Mouse (Mus musculus) neural tube, embryonic 11.5 days (tissue): ENCODE results near the gene Opcml. TPM values are rescaled to one million over a fixed set of nuclear protein-coding genes. Genes with fewer than 3 reads are reported as not detected.

Source experiments
- ATAC-seq: fragments of 200-750 bp; cut with Nextera tagmentation; 2 replicates; pipeline ENCODE4 v1.8.0; 2017; ENCODE audit warnings: moderate number of reproducible peaks, mild to moderate bottlenecking, moderate TSS enrichment, moderate library complexity; ENCODE audit not compliant: insufficient read depth, low FRiP score, low TSS enrichment
- DNase-seq: peaks from one replicate; pipeline ENCODE4 v3.0.0-alpha.2; 2015; ENCODE audit warnings: low spot score
- H3K27ac ChIP-seq: fragments of 300-500 bp; sonication (generic); 2 replicates; pipeline ENCODE4 v1.5.1; 2014; ENCODE audit warnings: low read depth, mild to moderate bottlenecking, low read length
- H3K27me3 ChIP-seq: fragments of 300-500 bp; sonication (generic); 2 replicates; pipeline ENCODE4 v1.6.1; 2014; ENCODE audit warnings: mild to moderate bottlenecking, low read length, mixed read lengths; ENCODE audit not compliant: control insufficient read depth, insufficient read depth
- H3K36me3 ChIP-seq: fragments of 300-500 bp; sonication (generic); 2 replicates; pipeline ENCODE4 v1.6.1; 2014; ENCODE audit warnings: mild to moderate bottlenecking, low read length, moderate library complexity, mixed read lengths; ENCODE audit not compliant: control insufficient read depth, insufficient read depth
- H3K4me1 ChIP-seq: fragments of 300-500 bp; sonication (generic); 2 replicates; pipeline ENCODE4 v1.6.1; 2014; ENCODE audit warnings: low read length, mixed read lengths; ENCODE audit not compliant: control insufficient read depth, insufficient read depth
- H3K4me2 ChIP-seq: fragments of 300-500 bp; sonication (generic); 2 replicates; pipeline ENCODE4 v1.6.1; 2014; ENCODE audit warnings: low read depth, mild to moderate bottlenecking, moderate library complexity
- H3K4me3 ChIP-seq: fragments of 300-500 bp; sonication (generic); 2 replicates; pipeline ENCODE4 v1.5.1; 2014; ENCODE audit warnings: low read depth, low read length
- H3K9ac ChIP-seq: fragments of 300-500 bp; sonication (generic); 2 replicates; pipeline ENCODE4 v1.6.1; 2014; ENCODE audit warnings: mild to moderate bottlenecking, low read length
- H3K9me3 ChIP-seq: fragments of 300-500 bp; sonication (generic); 2 replicates; pipeline ENCODE4 v1.6.1; 2016; ENCODE audit warnings: low read length; ENCODE audit not compliant: control insufficient read depth
- WGBS: fragments of 180-500 bp; shearing (Covaris S2); extraction: QIAGEN DNeasy Blood & Tissue Kit; methylation state at CpG from one replicate; pipeline ENCODE4 v1.1.7; 2014; 5-methylcytosine and 5-hydroxymethylcytosine counted together
- polyA plus RNA-seq: library from polyadenylated mRNA; unstranded; fragments of >200 nt; fragmentation: Nextera tagmentation; extraction: Ambion mirVana; gene quantifications from 2 replicates; pipeline ENCODE4 v1.2.1, GENCODE M21; 2014

The Opcml gene
- polyA plus RNA-seq, 1 experiment from 2014 or later = 3.6 TPM

DNA sequence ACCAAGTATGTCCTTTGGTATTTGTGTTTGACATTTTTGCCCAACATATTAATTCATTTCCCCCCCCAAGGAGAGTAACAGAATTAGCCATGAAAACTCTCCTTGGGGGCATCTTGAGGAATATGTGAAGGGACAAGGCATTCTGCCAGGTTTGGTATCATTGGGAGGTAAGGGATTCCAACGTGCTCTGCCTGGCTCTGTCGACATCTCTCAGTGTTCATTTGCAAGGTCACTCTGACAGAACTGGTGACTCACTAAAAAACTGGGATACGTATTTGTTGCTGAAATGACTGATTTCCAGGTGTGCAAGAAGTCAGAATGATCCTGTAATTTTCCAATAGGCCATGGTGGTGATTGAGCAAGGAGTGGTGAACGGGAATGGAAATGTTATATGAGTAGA lies 648.2 kb downstream of the Opcml start:
- DNase-seq (no peak), ATAC-seq (no peak)
- no peaks in the 10 kb centered on the region for H3K36me3 ChIP-seq
- H3K9me3 ChIP-seq = no peaks in the 10 kb centered on the region
- H3K9ac ChIP-seq = no peak overlapping the region
- H3K27ac ChIP-seq = no peak overlapping the region
- no peak overlapping the region for H3K4me3 ChIP-seq
- H3K27me3 ChIP-seq = no peaks in the 10 kb centered on the region
- H3K4me1 ChIP-seq = no peaks in the 10 kb centered on the region
- 93% methylated on average over 4 of the region's 4 CpGs for WGBS
- H3K4me2 ChIP-seq = no peak overlapping the region

DNA sequence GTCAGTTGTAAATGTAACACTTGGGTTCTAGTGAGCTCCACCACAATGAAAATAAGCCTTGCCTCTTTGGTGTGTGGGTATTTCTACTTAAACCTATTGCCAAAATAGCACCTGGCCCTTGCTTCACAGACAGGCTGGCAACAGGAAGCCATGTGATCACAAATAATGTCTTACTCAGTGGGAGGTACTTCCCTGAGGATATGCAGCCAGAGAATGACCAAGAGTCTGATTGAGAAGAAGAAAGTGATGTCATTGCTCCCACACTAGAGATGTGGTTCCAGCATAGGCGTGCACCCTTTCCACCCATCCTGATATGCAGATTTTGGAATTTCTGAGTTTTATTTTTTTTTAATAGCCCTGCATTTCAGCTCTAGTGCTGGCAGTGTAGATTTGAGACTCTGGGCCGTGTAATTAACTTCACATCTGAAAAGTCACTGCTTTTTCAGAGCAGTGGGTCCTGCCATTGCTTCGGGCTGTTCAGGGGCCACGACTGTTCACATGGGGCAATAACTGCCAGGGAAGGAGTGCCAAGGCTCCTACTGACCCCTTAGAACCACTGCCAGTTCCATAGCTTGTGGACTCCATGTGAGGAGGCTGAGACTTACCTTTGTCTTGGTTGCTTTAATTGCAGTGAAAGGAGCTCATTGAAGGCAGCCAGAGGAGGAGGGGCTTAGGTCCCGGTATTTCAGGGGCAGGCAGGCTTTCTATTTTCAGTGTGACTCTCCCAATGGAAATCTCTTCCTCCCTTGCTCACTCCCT lies 649.0 kb downstream of the Opcml start:
- H3K9ac ChIP-seq = no peak overlapping the region
- DNase-seq (no peak), ATAC-seq (no peak)
- no peaks in the 10 kb centered on the region for H3K36me3 ChIP-seq
- no peak overlapping the region for H3K4me3 ChIP-seq
- no peaks in the 10 kb centered on the region for H3K4me1 ChIP-seq
- WGBS = 62% methylated on average over 5 of the region's 5 CpGs
- no peak overlapping the region for H3K27ac ChIP-seq
- H3K9me3 ChIP-seq = no peaks in the 10 kb centered on the region
- no peak overlapping the region for H3K4me2 ChIP-seq
- no peaks in the 10 kb centered on the region for H3K27me3 ChIP-seq

DNA sequence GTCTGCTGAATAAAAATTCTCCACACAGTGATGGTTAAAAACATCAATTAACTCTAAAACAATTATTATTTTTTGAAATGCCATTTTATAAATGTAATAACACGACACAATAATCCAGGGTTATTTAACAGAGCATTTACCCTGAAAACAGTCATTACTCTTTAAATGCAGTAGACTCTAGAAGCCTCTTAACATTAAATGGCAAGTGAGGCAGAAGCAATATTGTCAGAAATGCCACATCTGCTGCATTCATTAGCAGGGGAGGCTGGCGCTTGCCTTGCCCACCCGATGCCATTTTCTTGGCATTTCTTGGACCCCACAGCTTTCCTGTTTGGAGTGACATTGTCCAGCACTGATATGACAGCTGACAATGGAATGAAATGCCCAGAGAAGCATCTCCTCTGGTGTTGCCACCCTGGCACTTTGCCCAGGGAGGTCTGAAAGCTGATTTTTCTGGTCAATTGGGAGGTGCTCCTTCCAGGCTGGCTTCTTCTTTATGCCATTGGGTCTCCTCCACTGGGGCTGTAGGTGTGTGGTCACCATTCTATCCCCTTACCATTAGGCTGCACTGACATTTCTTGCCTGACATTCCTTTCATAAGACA lies 649.7 kb downstream of the Opcml start:
- no peak overlapping the region for H3K27ac ChIP-seq
- ATAC-seq (no peak), DNase-seq (no peak)
- H3K27me3 ChIP-seq = no peaks in the 10 kb centered on the region
- 83% methylated on average over 3 of the region's 3 CpGs for WGBS
- no peaks in the 10 kb centered on the region for H3K36me3 ChIP-seq
- H3K4me2 ChIP-seq = no peak overlapping the region
- no peaks in the 10 kb centered on the region for H3K4me1 ChIP-seq
- H3K9ac ChIP-seq = no peak overlapping the region
- H3K9me3 ChIP-seq = no peaks in the 10 kb centered on the region
- no peak overlapping the region for H3K4me3 ChIP-seq

- Histone ChIP-seq H3K9ac (no peak overlapping the region), H3K9me3 (no peaks in the 10 kb centered on the region), H3K27me3 (no peaks in the 10 kb centered on the region), H3K4me1 (no peaks in the 10 kb centered on the region), H3K4me2 (no peak overlapping the region), H3K4me3 (no peak overlapping the region), H3K27ac (no peak overlapping the region), H3K36me3 (no peaks in the 10 kb centered on the region)
- ATAC-seq (no peak), DNase-seq (no peak)
- WGBS = 80% methylated on average over 3 of the region's 3 CpGs
These were observed 653.9 kb downstream of the Opcml start for GRCm38 (mm10) chr9:28444485-28444884.

DNA sequence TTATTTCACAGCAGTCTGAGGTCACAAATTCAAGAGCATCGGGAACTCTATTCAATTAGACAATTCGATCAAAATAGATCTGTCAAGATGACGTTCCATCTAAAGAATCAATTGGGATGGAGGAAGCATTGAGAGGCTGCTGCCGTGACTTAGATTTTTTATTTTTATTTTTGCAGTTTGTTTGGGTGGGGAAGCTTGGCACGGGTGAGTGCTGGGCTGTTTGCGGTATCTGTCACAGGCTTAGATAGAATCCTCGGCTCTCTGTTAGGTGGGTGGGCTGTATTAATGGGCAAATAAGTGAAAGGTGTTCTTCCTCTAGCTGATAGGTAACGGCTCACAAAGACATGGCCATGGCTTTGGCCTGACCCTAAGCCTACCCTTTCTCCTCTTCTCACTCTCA lies 654.4 kb downstream of the Opcml start:
- H3K27me3 ChIP-seq = no peaks in the 10 kb centered on the region
- H3K9ac ChIP-seq = no peak overlapping the region
- ATAC-seq (no peak), DNase-seq (no peak)
- no peak overlapping the region for H3K4me3 ChIP-seq
- H3K4me2 ChIP-seq = no peak overlapping the region
- H3K4me1 ChIP-seq = no peaks in the 10 kb centered on the region
- 81% methylated on average over 8 of the region's 8 CpGs for WGBS
- no peaks in the 10 kb centered on the region for H3K36me3 ChIP-seq
- no peak overlapping the region for H3K27ac ChIP-seq
- H3K9me3 ChIP-seq = no peaks in the 10 kb centered on the region

GRCm38 (mm10) chr9:28445863-28446262 lies 655.3 kb downstream of the Opcml start:
- Histone ChIP-seq H3K27me3 (no peaks in the 10 kb centered on the region), H3K4me2 (no peak overlapping the region), H3K9ac (no peak overlapping the region), H3K27ac (no peak overlapping the region), H3K4me3 (no peak overlapping the region), H3K9me3 (no peaks in the 10 kb centered on the region), H3K4me1 (no peaks in the 10 kb centered on the region), H3K36me3 (no peaks in the 10 kb centered on the region)
- DNase-seq (no peak), ATAC-seq (no peak)
- 94% methylated on average over 1 of the region's 1 CpGs for WGBS

GRCm38 (mm10) chr9:28446278-28447064 lies 655.9 kb downstream of the Opcml start:
- no peak overlapping the region for H3K4me2 ChIP-seq
- H3K9ac ChIP-seq = no peak overlapping the region
- H3K27ac ChIP-seq = no peak overlapping the region
- ATAC-seq (no peak), DNase-seq (no peak)
- no peaks in the 10 kb centered on the region for H3K9me3 ChIP-seq
- H3K4me1 ChIP-seq = no peaks in the 10 kb centered on the region
- H3K4me3 ChIP-seq = no peak overlapping the region
- no peaks in the 10 kb centered on the region for H3K27me3 ChIP-seq
- no peaks in the 10 kb centered on the region for H3K36me3 ChIP-seq
- WGBS = 88% methylated on average over 4 of the region's 4 CpGs

GRCm38 (mm10) chr9:28452509-28452908 lies 661.9 kb downstream of the Opcml start:
- ATAC-seq = no peak

More at GRCm38 (mm10) chr9:28452509-28452908, 661.9 kb downstream of the Opcml start:
- H3K36me3 ChIP-seq = no peaks in the 10 kb centered on the region
- 79% methylated on average over 2 of the region's 2 CpGs for WGBS
- no peaks in the 10 kb centered on the region for H3K27me3 ChIP-seq
- no peak overlapping the region for H3K4me3 ChIP-seq
- H3K4me1 ChIP-seq = no peaks in the 10 kb centered on the region
- no peak for DNase-seq
- H3K27ac ChIP-seq = no peak overlapping the region
- H3K9ac ChIP-seq = no peak overlapping the region
- no peaks in the 10 kb centered on the region for H3K9me3 ChIP-seq
- no peak overlapping the region for H3K4me2 ChIP-seq
